In the genomic region with DNA sequence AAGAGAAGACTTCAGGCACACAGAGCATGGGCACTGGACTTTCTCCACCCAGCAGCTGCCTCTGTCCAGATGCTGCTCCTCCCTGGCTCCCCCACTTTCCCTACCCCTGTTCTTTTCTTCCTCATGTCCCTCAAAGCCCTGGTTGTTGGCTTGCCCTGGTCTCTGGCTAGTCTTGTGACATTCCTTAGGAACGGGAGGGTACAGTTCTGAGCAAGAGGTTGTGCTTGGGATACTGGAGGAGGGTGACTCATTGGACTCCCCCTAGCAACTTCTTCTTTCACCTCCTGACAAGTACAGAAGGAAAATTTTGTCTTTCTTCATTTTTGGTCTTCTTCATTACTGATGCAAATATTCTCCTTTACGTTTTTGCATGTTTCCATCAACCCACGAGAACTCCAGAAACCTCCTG, we compare ENCODE assay signal across 16 mouse cellular contexts. TPM values are rescaled to one million over a fixed set of nuclear protein-coding genes. Genes with fewer than 3 reads are reported as not detected.
A peak's percentile ranks its signal among the peaks of the same experiment; 100 is the strongest.
DNase-seq lines count a peak whose midpoint lies in the region; ATAC-seq and TF ChIP-seq lines count a peak whose summit lies in the region.
"Had no signal": no experiment of that assay in that cellular context is flagged by ENCODE, and none has a peak within 500 bp of the region (broad histone marks: within the 10 kb centered on the region; RNA-seq: fewer than 3 reads in every experiment).

No protein-coding gene starts in this region.

- no peaks in the 10 kb centered on the region for H3K9me3 ChIP-seq in intestine, postnatal 0 days (ENCODE audit: control insufficient read depth)
- no peaks in the 10 kb centered on the region; the same call in 1 of the 2 replicates for H3K9me3 ChIP-seq in intestine, embryonic 16.5 days (ENCODE audit: control insufficient read depth, low read length)
- H3K9me3 ChIP-seq in midbrain, embryonic 15.5 days: no peaks in the 10 kb centered on the region
- H3K9me3 ChIP-seq in hindbrain, embryonic 13.5 days: no peaks in the 10 kb centered on the region

- H3K27ac ChIP-seq in intestine, postnatal 0 days (ENCODE audit: low read depth, low read length): no peak overlapping the region
- no peak overlapping the region for H3K27ac ChIP-seq in intestine, embryonic 16.5 days (ENCODE audit: low read length)
- H3K27ac ChIP-seq in midbrain, embryonic 15.5 days: no peak overlapping the region
- H3K27ac ChIP-seq in hindbrain, embryonic 13.5 days: no peak overlapping the region
- H3K27ac ChIP-seq: liver, embryonic 14.5 days; stomach, postnatal 0 days had no signal

- ATAC-seq in intestine, postnatal 0 days: peak; percentile 36
- no peak for ATAC-seq in intestine, embryonic 16.5 days
- ATAC-seq in megakaryocyte, adult 5-6 weeks (ENCODE audit: poor library complexity, severe bottlenecking): peak; percentile 32
- ATAC-seq in midbrain, embryonic 15.5 days (replicated peaks): no peak
- ATAC-seq in hindbrain, embryonic 13.5 days (ENCODE audit: low FRiP score): no peak
- ATAC-seq: inflammation-experienced regulatory T-cells, adult 6 months had no signal

- no peaks in the 10 kb centered on the region for H3K4me1 ChIP-seq in intestine, postnatal 0 days (replicated peaks; ENCODE audit: control insufficient read depth, insufficient read depth, low read length)
- no peaks in the 10 kb centered on the region for H3K4me1 ChIP-seq in intestine, embryonic 16.5 days (ENCODE audit: control insufficient read depth, insufficient read depth, low read length)
- H3K4me1 ChIP-seq in midbrain, embryonic 15.5 days: no peaks in the 10 kb centered on the region
- H3K4me1 ChIP-seq in hindbrain, embryonic 13.5 days (replicated peaks): no peaks in the 10 kb centered on the region

- TF ChIP-seq CTCF in intestine, postnatal 0 days (IDR thresholded peaks at IDR 0.05; ENCODE audit: low read depth): no peak

- no peaks in the 10 kb centered on the region for H3K36me3 ChIP-seq in intestine, postnatal 0 days (ENCODE audit: control insufficient read depth, insufficient read depth)
- H3K36me3 ChIP-seq in intestine, embryonic 16.5 days (ENCODE audit: control insufficient read depth, insufficient read depth, low read length): no peaks in the 10 kb centered on the region
- no peaks in the 10 kb centered on the region for H3K36me3 ChIP-seq in midbrain, embryonic 15.5 days (replicated peaks)
- H3K36me3 ChIP-seq in hindbrain, embryonic 13.5 days: no peaks in the 10 kb centered on the region

- peak; percentile 40 for DNase-seq in 3T3-L1 (ENCODE audit: low read depth, low spot score)
- DNase-seq in NIH3T3 (ENCODE audit: low read depth): peak; percentile 22
- DNase-seq in frontal cortex, postnatal 10 days (ENCODE audit: low spot score in 2 of 2): no peak
- DNase-seq: cerebellum, adult 9-11 months; kidney, postnatal 10 days; layer of hippocampus, adult 9-11 months; right cerebral cortex, postnatal 14 days had no signal

- 0 out of 2 replicates have a peak overlapping the region, but pooled peaks have one; percentile 17 for H3K4me2 ChIP-seq in intestine, postnatal 0 days (replicated peaks; ENCODE audit: low read depth)
- no peak overlapping the region for H3K4me2 ChIP-seq in intestine, embryonic 16.5 days (ENCODE audit: low read depth, low read length)
- H3K4me2 ChIP-seq in midbrain, embryonic 15.5 days: no peak overlapping the region
- H3K4me2 ChIP-seq in hindbrain, embryonic 13.5 days: no peak overlapping the region

- no peaks in the 10 kb centered on the region for H3K27me3 ChIP-seq in intestine, postnatal 0 days (replicated peaks; ENCODE audit: control insufficient read depth, insufficient read depth, low read length)
- H3K27me3 ChIP-seq in intestine, embryonic 16.5 days (replicated peaks; ENCODE audit: control insufficient read depth, insufficient read depth, low read length): no peaks in the 10 kb centered on the region
- no peaks in the 10 kb centered on the region for H3K27me3 ChIP-seq in midbrain, embryonic 15.5 days (replicated peaks)
- H3K27me3 ChIP-seq in hindbrain, embryonic 13.5 days: peaks cover 7% of the 10 kb centered on the region; the same call in 1 of the 2 replicates

- H3K9ac ChIP-seq in intestine, postnatal 0 days (ENCODE audit: low read depth, low read length): no peak overlapping the region
- H3K9ac ChIP-seq in intestine, embryonic 16.5 days (ENCODE audit: low read depth, low read length): no peak overlapping the region
- no peak overlapping the region for H3K9ac ChIP-seq in midbrain, embryonic 15.5 days
- no peak overlapping the region for H3K9ac ChIP-seq in hindbrain, embryonic 13.5 days
- H3K9ac ChIP-seq: liver, embryonic 14.5 days had no signal

- H3K4me3 ChIP-seq in intestine, postnatal 0 days (ENCODE audit: low read depth, low read length): no peak overlapping the region
- no peak overlapping the region for H3K4me3 ChIP-seq in intestine, embryonic 16.5 days (ENCODE audit: low read length)
- no peak overlapping the region for H3K4me3 ChIP-seq in midbrain, embryonic 15.5 days
- no peak overlapping the region for H3K4me3 ChIP-seq in hindbrain, embryonic 13.5 days

- 53% methylated on average over 3 of the region's 3 CpGs for WGBS in intestine, postnatal 0 days
- WGBS in intestine, embryonic 16.5 days: 63% methylated on average over 3 of the region's 3 CpGs
- WGBS in midbrain, embryonic 15.5 days: 73% methylated on average over 3 of the region's 3 CpGs
- WGBS in hindbrain, embryonic 13.5 days: 70% methylated on average over 3 of the region's 3 CpGs

RNA-seq across cellular contexts. Expression of gene Slfn2, which starts 1.0 kb away (rescaled TPM):
- 21.0 and 21.5 TPM in 2 replicates for polyA plus RNA-seq in intestine, postnatal 0 days (2015; fragmentation: Nextera tagmentation; extraction: Ambion mirVana)
- 6.1 and 6.9 TPM in 2 replicates for polyA plus RNA-seq in intestine, embryonic 16.5 days (2015; fragmentation: Nextera tagmentation; extraction: Ambion mirVana)
- 344 and 362 TPM in 2 replicates for total RNA-seq in megakaryocyte, adult 5-6 weeks (2015)
- 890 and 968 TPM in 2 replicates for total RNA-seq in megakaryocyte, adult 5-6 weeks (2017)
- polyA plus RNA-seq in midbrain, embryonic 15.5 days (2015; fragmentation: Nextera tagmentation; extraction: Ambion mirVana): 1.6 and 2.2 TPM in 2 replicates
- 1.3 TPM in 2 replicates for polyA plus RNA-seq in hindbrain, embryonic 13.5 days (2015; fragmentation: Nextera tagmentation; extraction: Ambion mirVana)

RNA-seq across cellular contexts. Expression of gene Slfn8, which starts 43.3 kb away (rescaled TPM):
- 0.25 and 0.30 TPM in 2 replicates for polyA plus RNA-seq in intestine, postnatal 0 days (2015; fragmentation: Nextera tagmentation; extraction: Ambion mirVana)
- 0.53 and 0.59 TPM in 2 replicates for polyA plus RNA-seq in intestine, embryonic 16.5 days (2015; fragmentation: Nextera tagmentation; extraction: Ambion mirVana)
- total RNA-seq in megakaryocyte, adult 5-6 weeks (2015): 59.7 and 60.5 TPM in 2 replicates
- 68.3 and 68.6 TPM in 2 replicates for total RNA-seq in megakaryocyte, adult 5-6 weeks (2017)
- polyA plus RNA-seq in midbrain, embryonic 15.5 days (2015; fragmentation: Nextera tagmentation; extraction: Ambion mirVana): 0.26 and 0.27 TPM in 2 replicates
- polyA plus RNA-seq in hindbrain, embryonic 13.5 days (2015; fragmentation: Nextera tagmentation; extraction: Ambion mirVana): 0.10 and 0.35 TPM in 2 replicates

RNA-seq across cellular contexts. Expression of gene Slfn1, which starts 52.7 kb away (rescaled TPM):
- polyA plus RNA-seq in intestine, postnatal 0 days (2015; fragmentation: Nextera tagmentation; extraction: Ambion mirVana): 0.51 and 0.53 TPM in 2 replicates
- 0.58 and 0.70 TPM in 2 replicates for polyA plus RNA-seq in intestine, embryonic 16.5 days (2015; fragmentation: Nextera tagmentation; extraction: Ambion mirVana)
- total RNA-seq in megakaryocyte, adult 5-6 weeks (2015): 140 and 155 TPM in 2 replicates
- total RNA-seq in megakaryocyte, adult 5-6 weeks (2017): 239 TPM in 2 replicates
- polyA plus RNA-seq in midbrain, embryonic 15.5 days (2015; fragmentation: Nextera tagmentation; extraction: Ambion mirVana): 0.09 and 0.15 TPM in 2 replicates
- not detected in 2 replicates for polyA plus RNA-seq in hindbrain, embryonic 13.5 days (2015; fragmentation: Nextera tagmentation; extraction: Ambion mirVana)
- total RNA-seq: left cerebral cortex, postnatal 25 days had no signal

Comparison
In these comparisons a context has a peak if more than half of its experiments do, and no peak if none do; other contexts are left out.
1. ATAC-seq: peak in intestine, postnatal 0 days (single experiment) and megakaryocyte, adult 5-6 weeks (single experiment); none in intestine, embryonic 16.5 days (single experiment), midbrain, embryonic 15.5 days (single experiment) and hindbrain, embryonic 13.5 days (single experiment).
2. DNase-seq: peak in 3T3-L1 (single experiment) and NIH3T3 (single experiment); none in frontal cortex, postnatal 10 days (0 of 2).